18 mouse cellular contexts compared by ENCODE assay signal in genomic region chr10:116374111-116374510, GRCm38 (mm10).
DNase-seq lines count a peak whose midpoint lies in the region; ATAC-seq lines count a peak whose summit lies in the region.
"Had no signal": no experiment of that assay in that cellular context is flagged by ENCODE, and none has a peak within 500 bp of the region (broad histone marks: within the 10 kb centered on the region; RNA-seq: fewer than 3 reads in every experiment).

No protein-coding gene starts in this region.

- no peak for ATAC-seq in kidney, embryonic 14.5 days (ENCODE audit: low FRiP score, low TSS enrichment)
- ATAC-seq: forebrain, embryonic 16.5 days; intestine, embryonic 15.5 days had no signal

- H3K36me3 ChIP-seq in kidney, embryonic 14.5 days (ENCODE audit: control insufficient read depth, insufficient read depth, low read length) = no peaks in the 10 kb centered on the region
- H3K36me3 ChIP-seq: embryonic facial prominence, embryonic 13.5 days; forebrain, embryonic 12.5 days; heart, embryonic 15.5 days; hindbrain, embryonic 10.5 days; intestine, embryonic 15.5 days had no signal

- H3K9ac ChIP-seq in kidney, embryonic 14.5 days (ENCODE audit: low read depth, low read length) = no peak overlapping the region
- H3K9ac ChIP-seq: embryonic facial prominence, embryonic 13.5 days; forebrain, embryonic 12.5 days; heart, embryonic 15.5 days; hindbrain, embryonic 14.5 days; intestine, embryonic 15.5 days had no signal

- H3K4me1 ChIP-seq in kidney, embryonic 14.5 days (ENCODE audit: control insufficient read depth, insufficient read depth, low read length) = 0 out of 2 replicates have a peak, but pooled peaks cover 3% of the 10 kb centered on the region
- H3K4me1 ChIP-seq: embryonic facial prominence, embryonic 13.5 days; heart, embryonic 15.5 days; intestine, embryonic 15.5 days had no signal

- no peaks in the 10 kb centered on the region for H3K27me3 ChIP-seq in kidney, embryonic 14.5 days (ENCODE audit: control insufficient read depth, insufficient read depth, low read length)
- H3K27me3 ChIP-seq: embryonic facial prominence, embryonic 13.5 days; heart, embryonic 15.5 days; intestine, embryonic 15.5 days had no signal

- H3K4me3 ChIP-seq in kidney, embryonic 14.5 days (ENCODE audit: low read length) = no peak overlapping the region
- H3K4me3 ChIP-seq: embryonic facial prominence, embryonic 13.5 days; forebrain, embryonic 12.5 days; heart, adult 2 months; heart, embryonic 15.5 days; hindbrain, embryonic 10.5 days; intestine, embryonic 15.5 days had no signal

- DNase-seq in cerebellum, adult 11 months = peak; percentile 61
- DNase-seq in cerebellum, adult 18-20 months = peak; percentile 76 to 82
- DNase-seq in cerebellum, adult 9-11 months = peak; percentile 84
- no peak for DNase-seq in MN1 (ENCODE audit: low spot score)
- no peak for DNase-seq in adipocyte (ENCODE audit: low spot score)
- DNase-seq: adrenal gland, postnatal 14 days; gastrocnemius, postnatal 10 days; heart, adult 2 months; kidney, adult 18-20 months had no signal

- no peaks in the 10 kb centered on the region for H3K9me3 ChIP-seq in kidney, embryonic 14.5 days (ENCODE audit: control insufficient read depth, low read length)
- H3K9me3 ChIP-seq: embryonic facial prominence, embryonic 13.5 days; forebrain, embryonic 12.5 days; heart, embryonic 15.5 days; hindbrain, embryonic 10.5 days; intestine, embryonic 15.5 days had no signal

- H3K4me2 ChIP-seq in kidney, embryonic 14.5 days (replicated peaks; ENCODE audit: low read depth, low read length) = no peak overlapping the region
- H3K4me2 ChIP-seq: embryonic facial prominence, embryonic 13.5 days; forebrain, embryonic 12.5 days; heart, embryonic 11.5 days; heart, embryonic 15.5 days; hindbrain, embryonic 14.5 days; intestine, embryonic 15.5 days had no signal

- H3K27ac ChIP-seq in kidney, embryonic 14.5 days (ENCODE audit: low read depth, low read length) = no peak overlapping the region
- H3K27ac ChIP-seq: embryonic facial prominence, embryonic 13.5 days; forebrain, embryonic 12.5 days; heart, adult 2 months; heart, embryonic 15.5 days; hindbrain, embryonic 10.5 days; hindbrain, embryonic 14.5 days; intestine, embryonic 15.5 days had no signal

- WGBS in kidney, embryonic 14.5 days = 91% methylated on average over 6 of the region's 6 CpGs

Comparison
In these comparisons a context has a peak if more than half of its experiments do, and no peak if none do; other contexts are left out.
1. DNase-seq: peak in cerebellum, adult 11 months (single experiment), cerebellum, adult 18-20 months (2 of 2) and cerebellum, adult 9-11 months (single experiment); none in MN1 (single experiment) and adipocyte (single experiment).